Mouse (Mus musculus) MEL (cell line): ENCODE results near the gene Ankrd35. TPM values are rescaled to one million over a fixed set of nuclear protein-coding genes. Genes with fewer than 3 reads are reported as not detected.

Experiments
- DNase-seq: peaks from one replicate; pipeline ENCODE4 v3.0.0; 2011; ENCODE audit warnings: low read depth, low spot score
- H3K27ac ChIP-seq: 2 replicates; pipeline ENCODE4 v1.5.1; 2012; ENCODE audit warnings: low read depth, mild to moderate bottlenecking, control low read depth, low read length, moderate library complexity; ENCODE audit not compliant: control insufficient read depth
- H3K27me3 ChIP-seq, 2 experiments: fragments of 150-350 bp in 1 of 2; sonication (generic) in 1 of 2; 2 replicates each; pipeline ENCODE4 v1.6.1; 2012; ENCODE audit warnings: low read length in 2 of 2, mild to moderate bottlenecking in 2 of 2, improper control_type of control experiment in 1 of 2, moderate library complexity in 1 of 2; ENCODE audit not compliant: insufficient read depth in 2 of 2, control insufficient read depth in 1 of 2
- H3K36me3 ChIP-seq, 2 experiments: 2 replicates each; pipeline ENCODE4 v1.6.1; 2012 to 2014; ENCODE audit warnings: low read length in 2 of 2, improper control_type of control experiment in 1 of 2, inconsistent platforms in 1 of 2, mild to moderate bottlenecking in 1 of 2; ENCODE audit not compliant: insufficient read depth in 2 of 2, control insufficient read depth in 1 of 2
- H3K4me1 ChIP-seq, 2 experiments: fragments of 150-350 bp in 1 of 2; sonication (generic) in 1 of 2; 2 replicates each; pipeline ENCODE4 v1.6.1; 2012; ENCODE audit warnings: low read length in 2 of 2, improper control_type of control experiment in 1 of 2, mild to moderate bottlenecking in 1 of 2; ENCODE audit not compliant: insufficient read depth in 2 of 2, control insufficient read depth in 1 of 2
- H3K4me3 ChIP-seq, 2 experiments: fragments of 150-350 bp in 1 of 2; sonication (generic) in 1 of 2; 2 replicates each; pipeline ENCODE4 v1.5.1; 2012; ENCODE audit warnings: low read depth in 2 of 2, low read length in 2 of 2, mild to moderate bottlenecking in 2 of 2, moderate library complexity in 2 of 2, control low read depth in 1 of 2, improper control_type of control experiment in 1 of 2; ENCODE audit not compliant: control insufficient read depth in 1 of 2, insufficient read depth in 1 of 2
- H3K79me2 ChIP-seq: 2 replicates; pipeline ENCODE4 v1.6.1; 2012; ENCODE audit warnings: mild to moderate bottlenecking, low read length, moderate library complexity; ENCODE audit not compliant: control insufficient read depth, poor library complexity, insufficient read depth
- H3K9ac ChIP-seq: 2 replicates; pipeline ENCODE4 v1.6.1; 2012; ENCODE audit warnings: low read depth, mild to moderate bottlenecking, control low read depth, low read length, moderate library complexity; ENCODE audit not compliant: control insufficient read depth, poor library complexity, severe bottlenecking
- H3K9me3 ChIP-seq: fragments of 150-350 bp; sonication (generic); replicated peaks from 2 replicates; pipeline ENCODE4 v1.6.1; 2012; ENCODE audit warnings: mild to moderate bottlenecking, low read length, improper control_type of control experiment, moderate library complexity; ENCODE audit not compliant: insufficient read depth
- CHD1 ChIP-seq: IDR thresholded peaks from 2 replicates; pipeline ENCODE4 v1.6.1; 2012; ENCODE audit warnings: low read depth, mild to moderate bottlenecking, inconsistent platforms, low read length, improper control_type of control experiment
- CTCF ChIP-seq, 3 experiments: IDR thresholded peaks in 2 of 3; conservative IDR thresholded peaks in 1 of 3; 2 replicates each; pipeline ENCODE4 v1.5.1; 2011 to 2012; ENCODE audit warnings: low read length in 3 of 3, low read depth in 2 of 3, mild to moderate bottlenecking in 2 of 3, improper control_type of control experiment in 1 of 3, inconsistent platforms in 1 of 3, mixed read lengths in 1 of 3, moderate library complexity in 1 of 3; ENCODE audit not compliant: control insufficient read depth in 1 of 3, insufficient read depth in 1 of 3, poor library complexity in 1 of 3, severe bottlenecking in 1 of 3
- ELF1 ChIP-seq: IDR thresholded peaks from 2 replicates; pipeline ENCODE4 v1.6.1; 2014; ENCODE audit warnings: low read depth, mild to moderate bottlenecking, inconsistent platforms, low read length, improper control_type of control experiment, moderate library complexity
- EP300 ChIP-seq, 2 experiments: IDR thresholded peaks; 2 replicates each; pipeline ENCODE4 v1.6.1; 2011; ENCODE audit warnings: improper control_type of control experiment in 2 of 2, low read length in 2 of 2, low read depth in 1 of 2, mild to moderate bottlenecking in 1 of 2
- ETS1 ChIP-seq: IDR thresholded peaks from 2 replicates; pipeline ENCODE4 v1.6.1; 2012; ENCODE audit warnings: low read depth, mild to moderate bottlenecking, inconsistent platforms, low read length, improper control_type of control experiment, moderate library complexity
- GABPA ChIP-seq: IDR thresholded peaks from 2 replicates; pipeline ENCODE4 v1.6.1; 2012; ENCODE audit warnings: low read depth, mild to moderate bottlenecking, inconsistent platforms, low read length, improper control_type of control experiment, moderate library complexity
- HCFC1 ChIP-seq: IDR thresholded peaks from 2 replicates; pipeline ENCODE4 v1.6.1; 2012; ENCODE audit warnings: low read depth, mild to moderate bottlenecking, inconsistent platforms, low read length, improper control_type of control experiment, moderate library complexity
- MAFK ChIP-seq: IDR thresholded peaks from 2 replicates; pipeline ENCODE4 v1.6.1; 2011; ENCODE audit warnings: low read depth, mild to moderate bottlenecking, low read length, improper control_type of control experiment, borderline replicate concordance
- MAX ChIP-seq: IDR thresholded peaks from 2 replicates; pipeline ENCODE4 v1.6.1; 2011; ENCODE audit warnings: low read length, improper control_type of control experiment
- MAZ ChIP-seq: IDR thresholded peaks from 2 replicates; pipeline ENCODE4 v1.6.1; 2012; ENCODE audit warnings: low read depth, mild to moderate bottlenecking, inconsistent platforms, low read length, improper control_type of control experiment
- MEF2A ChIP-seq: IDR thresholded peaks from 2 replicates; pipeline ENCODE4 v1.6.1; 2014; ENCODE audit warnings: low read depth, mild to moderate bottlenecking, inconsistent platforms, low read length, improper control_type of control experiment; ENCODE audit not compliant: poor library complexity, insufficient replicate concordance, severe bottlenecking; ENCODE audit errors: extremely low read depth
- MXI1 ChIP-seq: IDR thresholded peaks from 2 replicates; pipeline ENCODE4 v1.6.1; 2011; ENCODE audit warnings: mild to moderate bottlenecking, low read depth, low read length, improper control_type of control experiment
- MYB ChIP-seq: IDR thresholded peaks from 2 replicates; pipeline ENCODE4 v1.6.1; 2011; ENCODE audit warnings: mild to moderate bottlenecking, low read depth, low read length, improper control_type of control experiment
- NRF1 ChIP-seq: IDR thresholded peaks from 2 replicates; pipeline ENCODE4 v1.6.1; 2014; ENCODE audit warnings: low read depth, mild to moderate bottlenecking, inconsistent platforms, low read length, improper control_type of control experiment, moderate library complexity; ENCODE audit not compliant: poor library complexity, insufficient read depth, severe bottlenecking
- POLR2A ChIP-seq, 2 experiments: IDR thresholded peaks; 2 replicates each; pipeline ENCODE4 v1.6.1; 2011 to 2012; ENCODE audit warnings: low read length in 2 of 2, mild to moderate bottlenecking in 2 of 2, control low read depth in 1 of 2, improper control_type of control experiment in 1 of 2, low read depth in 1 of 2, moderate library complexity in 1 of 2; ENCODE audit not compliant: control insufficient read depth in 1 of 2, insufficient read depth in 1 of 2, poor library complexity in 1 of 2
- POLR2AphosphoS2 ChIP-seq: IDR thresholded peaks from 2 replicates; pipeline ENCODE4 v1.6.1; 2011; ENCODE audit warnings: low read length, improper control_type of control experiment
- POLR2AphosphoS5 ChIP-seq: IDR thresholded peaks from 2 replicates; pipeline ENCODE4 v1.6.1; 2012; ENCODE audit warnings: low read depth, borderline replicate concordance, mild to moderate bottlenecking, inconsistent platforms, low read length, moderate library complexity, mixed read lengths
- RCOR1 ChIP-seq: IDR thresholded peaks from 2 replicates; pipeline ENCODE4 v1.6.1; 2012; ENCODE audit warnings: low read depth, mild to moderate bottlenecking, inconsistent platforms, low read length, improper control_type of control experiment
- SIN3A ChIP-seq: IDR thresholded peaks from 2 replicates; pipeline ENCODE4 v1.6.1; 2012; ENCODE audit warnings: low read length, improper control_type of control experiment, inconsistent platforms
- SMC3 ChIP-seq: IDR thresholded peaks from 2 replicates; pipeline ENCODE4 v1.6.1; 2011; ENCODE audit warnings: low read depth, low read length, improper control_type of control experiment
- TBP ChIP-seq: IDR thresholded peaks from 2 replicates; pipeline ENCODE4 v1.8.0; 2011; ENCODE audit warnings: low read depth, low read length, improper control_type of control experiment
- TCF12 ChIP-seq: IDR thresholded peaks from 2 replicates; pipeline ENCODE4 v1.6.1; 2014; ENCODE audit warnings: low read depth, mild to moderate bottlenecking, inconsistent platforms, low read length, improper control_type of control experiment, moderate library complexity
- UBTF ChIP-seq: IDR thresholded peaks from 2 replicates; pipeline ENCODE4 v1.6.1; 2012; ENCODE audit warnings: low read depth, mild to moderate bottlenecking, inconsistent platforms, low read length, improper control_type of control experiment, moderate library complexity, borderline replicate concordance; ENCODE audit not compliant: insufficient read depth
- USF1 ChIP-seq: IDR thresholded peaks from 2 replicates; pipeline ENCODE4 v1.6.1; 2014; ENCODE audit warnings: low read depth, mild to moderate bottlenecking, inconsistent platforms, low read length, improper control_type of control experiment, moderate library complexity
- USF2 ChIP-seq, 2 experiments: IDR thresholded peaks; 2 replicates each; pipeline ENCODE4 v1.6.1; 2011 to 2012; ENCODE audit warnings: improper control_type of control experiment in 2 of 2, low read length in 2 of 2, borderline replicate concordance in 1 of 2, inconsistent platforms in 1 of 2, low read depth in 1 of 2, mild to moderate bottlenecking in 1 of 2; ENCODE audit not compliant: insufficient read depth in 1 of 2
- ZC3H11A ChIP-seq: IDR thresholded peaks from 2 replicates; pipeline ENCODE4 v1.6.1; 2012; ENCODE audit warnings: low read depth, mild to moderate bottlenecking, inconsistent platforms, low read length, improper control_type of control experiment
- ZKSCAN1 ChIP-seq: IDR thresholded peaks from 2 replicates; pipeline ENCODE4 v1.6.1; 2012; ENCODE audit warnings: low read depth, mild to moderate bottlenecking, inconsistent platforms, low read length, improper control_type of control experiment, moderate library complexity
- ZMIZ1 ChIP-seq: IDR thresholded peaks from 2 replicates; pipeline ENCODE4 v1.6.1; 2012; ENCODE audit warnings: low read depth, mild to moderate bottlenecking, inconsistent platforms, low read length, improper control_type of control experiment, moderate library complexity
- ZNF384 ChIP-seq: IDR thresholded peaks from 2 replicates; pipeline ENCODE4 v1.6.1; 2012; ENCODE audit warnings: low read depth, mild to moderate bottlenecking, inconsistent platforms, low read length, improper control_type of control experiment
- polyA plus RNA-seq, 2 experiments: library from polyadenylated mRNA; stranded (reverse) in 1 of 2; unstranded in 1 of 2; fragments of >175 nt in 1 of 2; fragments of >200 nt in 1 of 2; gene quantifications; 2 replicates each; pipeline versions ENCODE4 v1.2.1 to v1.2.4; 2012; ENCODE audit warnings: low replicate concordance in 2 of 2, low read depth in 1 of 2; ENCODE audit not compliant: insufficient read length in 2 of 2, insufficient read depth in 1 of 2, missing spikeins in 1 of 2
- total RNA-seq: library from RNA; depleted of rRNA; stranded (reverse); fragments of 300-350 nt; gene quantifications from 2 replicates; pipeline ENCODE4 v1.2.3, GENCODE M21; 2012

Ankrd35 gene
- total and polyA plus RNA-seq, 3 experiments, result 0.62 to 0.77 TPM; not detected in 1

DNA sequence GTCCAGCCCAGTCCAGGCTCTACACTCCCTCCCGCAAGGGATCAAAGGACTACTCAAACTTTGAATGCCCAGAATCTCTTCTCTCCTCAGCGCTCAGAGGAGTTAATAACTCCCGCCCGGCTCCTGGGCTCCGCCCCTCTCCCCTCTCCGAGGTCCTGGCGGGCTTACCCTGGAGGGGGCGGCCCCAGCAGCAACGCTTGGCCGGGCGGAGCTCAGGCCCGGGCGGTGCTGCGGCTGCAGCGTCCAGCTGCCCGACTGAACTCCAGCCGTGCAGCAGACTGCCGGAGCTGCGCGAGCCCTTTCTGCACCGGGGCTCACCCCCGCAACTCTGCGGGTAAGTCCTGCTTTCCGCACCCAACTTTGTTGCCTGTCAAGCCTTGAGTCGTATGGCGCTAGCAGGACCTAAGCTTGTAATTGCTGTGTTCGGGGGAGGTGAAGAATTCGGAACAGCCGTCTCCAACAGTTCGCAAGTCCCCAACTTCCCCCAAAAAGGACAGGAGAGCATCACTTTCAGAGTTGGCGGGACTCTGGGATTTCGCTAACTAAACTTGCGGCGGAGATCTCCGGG is 26.4 kb downstream of the Ankrd35 start, which contains the start of gene Pias3 (continued):
- TF ChIP-seq MEF2A (no peak), ZNF384 (no peak), POLR2AphosphoS5 (no peak), MAFK (no peak), SMC3 (no peak), HCFC1 (peak; percentile 40; the same call in 1 of the 2 replicates), USF1 (no peak), UBTF (0 out of 2 replicates have a peak, but pooled peaks have one; percentile 81), TCF12 (no peak)

GRCm38 (mm10) chr3:96696766-96697732 is 27.1 kb downstream of the Ankrd35 start:
- peaks cover 0 to 13% of the 10 kb centered on the region in 2 experiments; a peak in 2 of 4 replicates for H3K36me3 ChIP-seq
- peak overlapping the region; percentile 91 for H3K9ac ChIP-seq
- DNase-seq, result peak; percentile 97
- peaks cover 5 to 13% of the 10 kb centered on the region in 2 experiments; a peak in 3 of 4 replicates for H3K4me1 ChIP-seq
- peak overlapping the region; percentile 62 to 88 for H3K4me3 ChIP-seq
- H3K9me3 ChIP-seq, result no peaks in the 10 kb centered on the region
- H3K27me3 ChIP-seq, result no peaks in the 10 kb centered on the region
- H3K27ac ChIP-seq, result peak overlapping the region; percentile 73
- H3K79me2 ChIP-seq, result peaks cover 3% of the 10 kb centered on the region; the same call in 1 of the 2 replicates
- no peak for TF ChIP-seq ETS1
- no peak for TF ChIP-seq MYB
- 0 out of 2 replicates have a peak, but pooled peaks have one; percentile 32 for TF ChIP-seq MAX
- TF ChIP-seq MAZ, result peak; percentile 93
- TF ChIP-seq MXI1, result no peak; the same call in 1 of the 2 replicates
- no peak; the same call in none of the 2 replicates for TF ChIP-seq TCF12
- no peak; the same call in 1 of the 2 replicates for TF ChIP-seq CHD1
- peak; percentile 67 for TF ChIP-seq POLR2AphosphoS2
- TF ChIP-seq RCOR1, result no peak
- no peak for TF ChIP-seq ZKSCAN1
- TF ChIP-seq MEF2A, result peak; percentile 36; the same call in 1 of the 2 replicates
- no peak for TF ChIP-seq ZNF384
- TF ChIP-seq ELF1, result peak; percentile 4; the same call in 1 of the 2 replicates
- TF ChIP-seq ZC3H11A, result 0 out of 2 replicates have a peak, but pooled peaks have one; percentile 18
- TF ChIP-seq POLR2A (IDR thresholded peaks at IDR 0.05; ENCODE audit: control insufficient read depth in 1 of 2, insufficient read depth in 1 of 2, low read depth in 1 of 2, low read length in 2 of 2, poor library complexity in 1 of 2), result peak; percentile 62 to 86; a peak in 2 of 4 replicates
- no peak; a peak in 1 of 4 replicates for TF ChIP-seq EP300 (IDR thresholded peaks at IDR 0.05; ENCODE audit: low read depth in 1 of 2, low read length in 2 of 2)
- no peak for TF ChIP-seq USF1
- TF ChIP-seq SMC3, result no peak; the same call in 1 of the 2 replicates
- no peak for TF ChIP-seq POLR2AphosphoS5
- peak; percentile 67; the same call in 1 of the 2 replicates for TF ChIP-seq SIN3A
- no peak for TF ChIP-seq GABPA
- TF ChIP-seq TBP, result 0 out of 2 replicates have a peak, but pooled peaks have one; percentile 20
- no peak for TF ChIP-seq CTCF (IDR thresholded peaks at IDR 0.05 in 2 of 3, conservative IDR thresholded peaks at IDR 0.05 in 1 of 3; ENCODE audit: control insufficient read depth in 1 of 3, insufficient read depth in 1 of 3, low read depth in 2 of 3, low read length in 3 of 3, poor library complexity in 1 of 3, severe bottlenecking in 1 of 3)
- TF ChIP-seq USF2 (IDR thresholded peaks at IDR 0.05; ENCODE audit: borderline replicate concordance in 1 of 2, insufficient read depth in 1 of 2, low read depth in 1 of 2, low read length in 2 of 2), result no peak
- peak; percentile 58 for TF ChIP-seq NRF1
- peak; percentile 56; the same call in 1 of the 2 replicates for TF ChIP-seq ZMIZ1
